Mouse (Mus musculus) heart, postnatal 0 days (tissue): ENCODE results near the gene Pdzk1.

Source experiments
- CTCF ChIP-seq: IDR thresholded peaks from 2 replicates; pipeline ENCODE4 v1.5.1; 2016; ENCODE audit warnings: antibody characterized with exemption, control low read depth, low read depth
- EP300 ChIP-seq: IDR thresholded peaks from 2 replicates; pipeline ENCODE4 v1.6.1; 2016; ENCODE audit warnings: antibody characterized with exemption, low read depth

GRCm38 (mm10) chr3:96855833-96856232 lies 26.7 kb downstream of the Pdzk1 start:
- TF ChIP-seq CTCF (no peak), EP300 (no peak)
